Mouse (Mus musculus) neutrophil, adult 5-6 weeks (primary cell): ENCODE results near the gene Ralb. TPM values are rescaled to one million over a fixed set of nuclear protein-coding genes. Genes with fewer than 3 reads are reported as not detected.
A peak's percentile ranks its signal among the peaks of the same experiment; 100 is the strongest.

Experiments
- ATAC-seq: fragments of 151-379, 151-347 bp; 2 replicates; pipeline ENCODE4 v1.8.0; 2017; ENCODE audit warnings: mild to moderate bottlenecking, moderate TSS enrichment; ENCODE audit not compliant: insufficient number of reproducible peaks, poor library complexity, low FRiP score, severe bottlenecking; ENCODE audit errors: extremely low read depth
- total RNA-seq: library from RNA; stranded (forward); fragments of 200-1000 nt; gene quantifications from 2 replicates; pipeline ENCODE4 v1.2.3, GENCODE M21; 2017

Ralb gene
- total RNA-seq, 1 experiment from 2014 or later = 44.1 TPM

GRCm38 (mm10) chr1:119471793-119472396 lies 32.7 kb downstream of the Ralb start:
- no peak for ATAC-seq

GRCm38 (mm10) chr1:119463386-119463785 lies 41.2 kb downstream of the Ralb start:
- ATAC-seq = peak; percentile 25; the same call in 1 of the 2 replicates

- ATAC-seq = no peak
Measured at GRCm38 (mm10) chr1:119460062-119460461, 44.5 kb downstream of the Ralb start.

GRCm38 (mm10) chr1:119457993-119458605 lies 46.5 kb downstream of the Ralb start:
- no peak for ATAC-seq

- ATAC-seq = no peak
Measured at GRCm38 (mm10) chr1:119457528-119457855, 47.1 kb downstream of the Ralb start.

GRCm38 (mm10) chr1:119456671-119457527 lies 47.7 kb downstream of the Ralb start:
- no peak for ATAC-seq

DNA sequence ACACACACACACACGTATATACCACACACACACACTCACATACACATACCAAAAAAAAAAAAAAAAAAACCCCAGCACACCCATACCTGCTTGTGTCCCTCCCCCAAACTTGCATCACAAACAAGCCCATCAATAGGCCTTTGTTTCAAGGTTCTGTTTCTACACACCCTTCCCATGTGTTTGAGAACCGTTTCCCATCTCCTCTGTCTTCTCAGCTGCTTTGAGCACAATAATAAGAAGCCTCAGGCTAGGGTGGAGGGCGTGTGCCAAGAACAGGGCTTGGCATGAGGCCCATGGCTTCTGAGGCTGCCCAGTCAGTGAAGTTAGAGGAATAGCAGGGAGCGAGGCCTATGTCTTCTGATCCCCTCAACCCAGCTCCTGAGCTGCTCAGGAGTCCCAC lies 50.9 kb downstream of the Ralb start:
- no peak for ATAC-seq

- ATAC-seq = no peak
Measured at GRCm38 (mm10) chr1:119451417-119451816, 53.2 kb downstream of the Ralb start.

DNA sequence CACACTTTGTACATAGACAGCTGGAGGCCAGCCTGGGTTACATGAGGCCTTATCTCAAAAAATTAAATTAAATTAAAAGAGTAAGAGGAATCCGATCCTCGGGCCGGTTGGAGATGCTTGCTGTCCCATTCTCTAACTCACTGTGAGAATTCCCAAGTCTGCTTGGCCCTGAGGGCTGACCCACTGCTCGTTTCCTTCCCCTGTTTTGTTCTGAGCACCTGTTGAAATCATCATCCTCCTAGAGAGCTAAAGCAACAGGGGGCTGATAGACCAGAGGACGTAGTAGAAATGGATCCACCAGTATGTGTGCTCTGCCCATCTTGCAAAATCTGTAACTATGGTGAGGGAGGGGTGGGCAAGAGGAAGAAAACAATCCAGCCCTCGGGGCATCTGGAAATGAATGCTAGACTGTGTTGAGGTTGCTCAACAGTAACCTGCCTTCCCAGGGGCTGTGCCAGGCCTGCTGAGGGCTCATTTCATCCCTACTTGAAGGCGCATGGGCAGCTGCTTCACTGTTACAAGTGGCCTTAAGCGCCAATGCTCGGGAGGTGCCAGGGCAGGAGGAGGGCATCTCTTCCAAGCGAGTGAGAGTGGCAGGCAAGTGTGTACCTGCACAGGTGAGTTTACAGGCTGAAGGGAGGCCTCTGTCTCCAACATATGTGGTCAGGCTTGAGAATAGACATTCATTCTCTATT lies 53.8 kb downstream of the Ralb start:
- no peak for ATAC-seq

- no peak for ATAC-seq
Measured at GRCm38 (mm10) chr1:119446753-119447283, 57.8 kb downstream of the Ralb start.

DNA sequence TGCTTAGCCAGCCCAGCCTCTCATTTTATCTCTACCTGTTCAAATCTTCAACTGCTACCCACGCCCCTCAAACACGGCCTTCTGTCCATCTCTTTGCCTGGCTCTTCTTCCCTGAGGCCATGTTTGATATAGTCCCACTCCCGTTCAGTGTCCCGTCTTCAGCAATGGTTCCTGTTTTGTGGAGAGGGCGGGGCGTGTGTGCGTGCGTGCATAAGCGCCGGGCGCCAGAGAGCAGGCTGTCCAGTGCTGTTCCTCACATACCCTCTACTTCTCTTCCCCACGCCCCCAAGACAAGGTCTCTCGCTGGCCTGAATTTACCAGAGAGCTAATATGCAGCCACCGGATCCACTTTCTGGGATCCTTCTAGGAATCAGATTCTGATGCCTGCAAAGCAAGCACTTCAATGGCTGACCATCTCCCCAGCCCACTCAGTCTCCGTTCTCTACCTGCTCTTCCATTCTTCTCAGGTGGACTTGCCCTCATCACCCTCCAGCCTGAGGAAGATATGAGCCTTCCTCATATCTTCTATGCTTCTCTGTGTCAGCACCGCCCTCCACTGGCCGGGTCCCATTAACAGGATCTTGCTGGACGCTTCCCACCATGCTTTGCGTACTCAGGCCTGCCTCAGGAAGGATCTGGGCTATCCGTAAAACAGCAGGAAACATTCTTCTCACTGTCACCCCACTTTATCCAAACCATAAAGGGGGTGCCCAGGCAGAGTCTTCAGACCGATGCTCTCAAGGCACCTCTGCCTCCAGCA lies 60.8 kb downstream of the Ralb start:
- ATAC-seq = no peak

GRCm38 (mm10) chr1:119442901-119443300 lies 61.7 kb downstream of the Ralb start:
- no peak for ATAC-seq

DNA sequence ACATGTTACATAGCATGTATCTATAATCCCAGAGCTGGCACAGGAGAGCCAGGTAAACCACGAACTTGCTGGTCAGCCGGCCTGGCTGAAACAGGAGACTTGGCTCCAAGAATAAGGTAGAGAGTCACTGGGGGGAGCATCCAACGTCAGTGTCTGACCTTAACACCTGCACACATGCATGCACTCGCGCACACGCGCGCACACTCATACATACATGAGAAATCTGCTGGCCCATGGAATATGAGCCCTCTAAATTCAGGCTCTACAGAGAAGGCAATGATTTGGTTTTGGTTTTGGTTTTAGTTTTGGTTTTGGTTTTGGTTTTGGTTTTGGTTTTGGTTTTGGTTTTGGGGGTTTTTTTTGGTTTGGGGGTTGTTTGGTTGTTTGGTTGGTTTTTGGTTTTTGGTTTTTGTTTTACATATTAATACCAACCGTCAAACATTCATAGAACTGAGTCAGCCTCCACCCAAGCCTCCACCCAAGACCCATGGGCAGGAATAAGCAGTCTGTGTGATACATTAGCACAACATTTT lies 66.4 kb downstream of the Ralb start:
- no peak for ATAC-seq

DNA sequence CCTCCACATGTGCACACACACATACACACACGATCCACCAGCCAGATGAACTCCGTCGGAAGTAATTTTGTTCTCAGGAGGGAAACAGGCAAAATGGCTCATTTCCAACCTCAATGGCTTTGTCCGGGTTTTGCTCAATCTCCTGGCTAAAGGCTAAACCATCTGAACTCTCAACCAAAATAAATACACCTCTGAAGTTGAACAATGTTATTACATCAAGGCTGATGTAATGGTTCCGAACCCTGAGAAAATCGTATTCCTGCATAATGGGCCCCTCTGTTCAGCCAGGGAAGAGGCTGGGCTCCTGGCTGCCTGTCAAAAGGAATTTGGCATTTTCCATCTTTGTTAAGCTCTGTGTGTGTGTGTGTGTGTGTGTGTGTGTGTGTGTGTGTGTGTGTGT lies 67.2 kb downstream of the Ralb start:
- no peak for ATAC-seq

DNA sequence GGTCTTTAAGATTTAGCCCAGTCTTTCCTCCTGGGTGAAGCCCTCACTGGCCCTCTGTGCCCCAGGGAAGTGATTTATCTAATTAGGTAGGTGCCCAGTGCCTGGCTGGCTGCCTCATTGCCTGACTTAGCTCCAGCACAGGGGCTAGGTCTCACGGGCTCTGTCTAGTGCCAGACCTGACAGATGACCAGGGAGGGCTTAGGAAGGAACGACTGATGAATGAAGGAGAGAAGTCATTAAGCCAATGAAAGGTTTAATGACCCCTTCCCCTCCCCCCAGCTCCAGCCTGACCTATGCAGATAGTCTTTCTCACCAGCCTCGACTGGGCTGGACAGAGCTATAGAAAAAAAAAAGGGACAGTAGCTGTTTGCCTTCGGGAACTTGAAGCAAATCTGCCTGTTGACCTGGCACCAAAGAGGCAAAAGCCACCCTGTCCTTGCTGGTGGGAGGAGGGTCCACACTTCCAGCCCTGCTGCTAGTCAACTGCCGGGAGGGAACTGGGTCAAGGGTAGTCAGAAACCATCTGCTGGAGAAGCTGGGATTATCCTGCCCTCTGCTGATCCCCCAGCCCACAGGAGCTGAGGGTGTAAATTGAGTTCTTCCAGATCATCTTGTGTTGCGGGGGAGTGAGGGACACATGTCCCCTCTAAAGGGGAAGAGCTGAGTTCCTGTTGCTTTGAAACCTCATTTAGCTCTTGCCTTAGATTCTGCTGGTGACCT lies 80.3 kb downstream of the Ralb start:
- ATAC-seq = no peak

- ATAC-seq = no peak
Measured at GRCm38 (mm10) chr1:119423510-119423909, 81.1 kb downstream of the Ralb start.

DNA sequence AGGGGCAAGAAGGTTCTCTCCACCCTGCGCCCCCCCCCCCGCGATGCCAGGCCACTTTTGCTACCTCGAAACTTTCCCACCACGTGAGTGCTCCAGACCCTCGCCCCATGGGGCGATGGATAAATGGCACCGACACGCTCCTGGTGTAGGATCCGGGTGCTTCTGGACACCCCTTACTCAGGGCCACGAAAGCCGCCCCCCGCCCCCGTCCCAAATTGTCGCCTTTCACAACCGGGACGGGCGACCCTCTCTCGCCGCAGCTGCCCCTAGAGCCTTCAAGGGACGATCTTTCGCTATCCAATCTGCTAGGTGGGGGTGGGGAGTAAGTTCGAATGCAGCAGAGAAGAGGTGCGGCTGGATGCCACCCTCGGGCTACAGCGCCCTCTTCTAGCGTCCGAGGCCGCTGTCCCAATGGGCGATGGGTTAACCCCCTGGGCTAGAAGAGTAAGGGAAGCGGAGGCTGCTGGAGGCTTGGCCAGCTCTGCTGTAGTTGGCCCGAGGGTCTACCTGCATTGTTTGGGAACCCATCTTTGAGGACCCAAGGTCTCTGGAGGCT lies 82.1 kb downstream of the Ralb start:
- no peak for ATAC-seq
